Mouse (Mus musculus) lung, postnatal 0 days (tissue): ENCODE measurements at regions not wholly inside any gene's neighbourhood (a gene's known extent, or its start where the extent isn't known, plus 50 kb on each side); places are given as distances from the start of the nearest gene placed in this dataset.

ENCODE experiments used
- CTCF ChIP-seq: IDR thresholded peaks from 2 replicates; pipeline ENCODE4 v1.5.1; 2016; ENCODE audit warnings: antibody characterized with exemption, mild to moderate bottlenecking
- EP300 ChIP-seq: IDR thresholded peaks from 2 replicates; pipeline ENCODE4 v1.6.1; 2016; ENCODE audit warnings: antibody characterized with exemption, mild to moderate bottlenecking, control low read depth

DNA sequence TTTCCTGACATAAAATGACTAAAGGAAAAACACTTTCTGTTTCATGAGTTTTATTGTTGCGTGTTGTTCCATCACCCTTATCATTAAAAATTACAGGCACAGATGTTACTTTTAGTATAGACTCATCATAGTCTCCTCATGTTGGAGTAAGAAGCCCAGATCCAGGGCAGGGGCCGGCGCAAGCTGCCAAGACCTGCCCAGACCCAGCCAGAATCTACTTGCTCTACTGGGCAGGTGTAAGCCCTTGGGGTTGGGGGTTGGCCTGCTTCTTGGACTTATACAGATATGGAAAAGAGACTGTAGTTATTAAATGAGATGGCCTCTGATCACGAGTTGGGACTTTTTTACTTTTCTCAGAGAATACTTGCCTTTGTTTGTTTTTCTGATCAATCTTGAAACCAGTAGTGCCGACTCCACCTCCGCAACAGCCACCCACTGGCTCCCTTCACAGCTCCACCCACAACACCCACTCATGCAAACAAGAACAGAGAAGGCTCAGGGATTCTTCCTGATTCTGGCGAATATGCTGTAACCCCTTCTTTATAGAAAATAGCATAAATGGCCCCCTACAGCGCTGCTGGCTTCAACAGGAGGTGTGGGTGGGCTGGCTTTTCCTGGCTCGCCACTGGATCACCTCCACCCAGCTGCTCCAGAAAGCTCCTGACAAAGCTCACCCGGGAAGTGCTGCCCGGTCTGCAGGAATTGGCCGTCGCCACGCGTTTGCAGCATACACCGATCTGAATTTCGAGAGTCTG is 689.9 kb upstream of the Car8 start:
- TF ChIP-seq CTCF (no peak), EP300 (no peak)
